7 mouse cellular contexts compared by ENCODE assay signal in genomic region chr4:149103875-149104561, GRCm38 (mm10). TPM values are rescaled to one million over a fixed set of nuclear protein-coding genes. Genes with fewer than 3 reads are reported as not detected.
DNase-seq lines count a peak whose midpoint lies in the region; ATAC-seq lines count a peak whose summit lies in the region.

Dffa (plus strand) TSS chr4:149104146.

- no peaks in the 10 kb centered on the region for H3K27me3 ChIP-seq in embryonic facial prominence, embryonic 11.5 days (ENCODE audit: control insufficient read depth, insufficient read depth, low read length)
- H3K27me3 ChIP-seq in limb, embryonic 11.5 days (ENCODE audit: control insufficient read depth, insufficient read depth, low read length) = no peaks in the 10 kb centered on the region
- no peaks in the 10 kb centered on the region for H3K27me3 ChIP-seq in midbrain, embryonic 14.5 days (ENCODE audit: control insufficient read depth, insufficient read depth, low read length)

- peak within 1 kb of the TSS; percentile 75 for H3K9ac ChIP-seq in embryonic facial prominence, embryonic 11.5 days (replicated peaks; ENCODE audit: low read length)
- H3K9ac ChIP-seq in limb, embryonic 11.5 days (ENCODE audit: low read length) = peak within 1 kb of the TSS; percentile 74
- H3K9ac ChIP-seq in midbrain, embryonic 14.5 days (replicated peaks; ENCODE audit: low read length) = peak within 1 kb of the TSS; percentile 81

- H3K4me1 ChIP-seq in embryonic facial prominence, embryonic 11.5 days (ENCODE audit: control insufficient read depth, insufficient read depth, low read length) = no peaks in the 10 kb centered on the region; the same call in 1 of the 2 replicates
- no peaks in the 10 kb centered on the region for H3K4me1 ChIP-seq in limb, embryonic 11.5 days (ENCODE audit: control insufficient read depth, insufficient read depth, low read length)
- peaks cover 8% of the 10 kb centered on the region for H3K4me1 ChIP-seq in midbrain, embryonic 14.5 days (ENCODE audit: control insufficient read depth, insufficient read depth, low read length)

- no peaks in the 10 kb centered on the region for H3K9me3 ChIP-seq in embryonic facial prominence, embryonic 11.5 days (replicated peaks; ENCODE audit: control insufficient read depth, low read length)
- H3K9me3 ChIP-seq in limb, embryonic 11.5 days (ENCODE audit: control insufficient read depth, low read length) = no peaks in the 10 kb centered on the region
- H3K9me3 ChIP-seq in midbrain, embryonic 14.5 days (ENCODE audit: control insufficient read depth, low read length) = no peaks in the 10 kb centered on the region

- H3K27ac ChIP-seq in embryonic facial prominence, embryonic 11.5 days (replicated peaks; ENCODE audit: low read depth, low read length) = no peak within 1 kb of the TSS
- H3K27ac ChIP-seq in limb, embryonic 11.5 days (replicated peaks; ENCODE audit: low read depth, low read length) = no peak within 1 kb of the TSS
- no peak within 1 kb of the TSS for H3K27ac ChIP-seq in midbrain, embryonic 14.5 days (replicated peaks; ENCODE audit: low read depth, low read length)

- under 1% methylated on average over 35 of the region's 35 CpGs for WGBS in embryonic facial prominence, embryonic 11.5 days
- under 1% methylated on average over 35 of the region's 35 CpGs for WGBS in limb, embryonic 11.5 days
- WGBS in midbrain, embryonic 14.5 days = 1% methylated on average over 35 of the region's 35 CpGs

- ATAC-seq in embryonic facial prominence, embryonic 11.5 days (replicated peaks; ENCODE audit: insufficient number of reproducible peaks, low FRiP score, low TSS enrichment, low read depth) = peak; percentile 76
- peak; percentile 81 for ATAC-seq in limb, embryonic 11.5 days (ENCODE audit: insufficient number of reproducible peaks, low FRiP score, low TSS enrichment, low read depth)
- ATAC-seq in midbrain, embryonic 14.5 days (ENCODE audit: low FRiP score, low TSS enrichment) = peak; percentile 82

- H3K4me3 ChIP-seq in embryonic facial prominence, embryonic 11.5 days (ENCODE audit: low read depth, low read length) = peak within 1 kb of the TSS; percentile 70
- peak within 1 kb of the TSS; percentile 64 for H3K4me3 ChIP-seq in limb, embryonic 11.5 days (ENCODE audit: low read depth, low read length)
- H3K4me3 ChIP-seq in midbrain, embryonic 14.5 days (replicated peaks; ENCODE audit: low read depth, low read length) = peak within 1 kb of the TSS; percentile 72

- H3K4me2 ChIP-seq in embryonic facial prominence, embryonic 11.5 days (ENCODE audit: low read depth, low read length) = peak within 1 kb of the TSS; percentile 83
- H3K4me2 ChIP-seq in limb, embryonic 11.5 days (ENCODE audit: low read depth, severe bottlenecking) = peak within 1 kb of the TSS; percentile 60
- H3K4me2 ChIP-seq in midbrain, embryonic 14.5 days (ENCODE audit: low read length) = peak within 1 kb of the TSS; percentile 90

- DNase-seq in adrenal gland, postnatal 14 days = peak; percentile 95
- peak; percentile 98 for DNase-seq in embryonic facial prominence, embryonic 11.5 days (ENCODE audit: low spot score)
- DNase-seq in heart, adult 11 months = peak; percentile 99
- DNase-seq in kidney, adult 18-20 months = peak; percentile 95
- peak; percentile 97 for DNase-seq in limb, embryonic 11.5 days (ENCODE audit: low spot score)
- peak; percentile 97 for DNase-seq in midbrain, embryonic 14.5 days
- DNase-seq in spleen, adult 18-20 months = peak; percentile 82 to 92

- H3K36me3 ChIP-seq in embryonic facial prominence, embryonic 11.5 days (replicated peaks; ENCODE audit: control insufficient read depth, insufficient read depth, low read depth, low read length) = no peaks in the 10 kb centered on the region
- H3K36me3 ChIP-seq in limb, embryonic 11.5 days (ENCODE audit: control insufficient read depth, insufficient read depth, low read length) = no peaks in the 10 kb centered on the region
- peaks cover 22% of the 10 kb centered on the region for H3K36me3 ChIP-seq in midbrain, embryonic 14.5 days (ENCODE audit: control insufficient read depth, insufficient read depth, low read length)

RNA-seq across cellular contexts. Expression of gene Dffa, which starts in this region (rescaled TPM):
- total RNA-seq in adrenal gland, postnatal 14 days (2021) = 18.4 and 25.5 TPM in 2 replicates
- 24.7 and 27.2 TPM in 2 replicates for polyA plus RNA-seq in embryonic facial prominence, embryonic 11.5 days (2014; fragmentation: Nextera tagmentation; extraction: Ambion mirVana)
- polyA plus RNA-seq in limb, embryonic 11.5 days (2014; fragmentation: Nextera tagmentation; extraction: Ambion mirVana) = 25.7 and 28.6 TPM in 2 replicates
- 16.2 and 17.7 TPM in 2 replicates for polyA plus RNA-seq in midbrain, embryonic 14.5 days (2014; fragmentation: Nextera tagmentation; extraction: Ambion mirVana)
